Comparison of ENCODE assay signal across 15 mouse cellular contexts in genomic region chr10:76632630-76633029, GRCm38 (mm10). TPM values are rescaled to one million over a fixed set of nuclear protein-coding genes. Genes with fewer than 3 reads are reported as not detected.
DNase-seq lines count a peak whose midpoint lies in the region; ATAC-seq and TF ChIP-seq lines count a peak whose summit lies in the region.
"Had no signal": no experiment of that assay in that cellular context is flagged by ENCODE, and none has a peak within 500 bp of the region (broad histone marks: within the 10 kb centered on the region; RNA-seq: fewer than 3 reads in every experiment).

No protein-coding gene starts in this region.

- peak overlapping the region; percentile 79; the same call in 1 of the 2 replicates for H3K27ac ChIP-seq in lung, embryonic 15.5 days
- peak overlapping the region; percentile 93 for H3K27ac ChIP-seq in embryonic facial prominence, embryonic 15.5 days (replicated peaks)
- H3K27ac ChIP-seq in stomach, embryonic 16.5 days (ENCODE audit: low read length), result peak overlapping the region; percentile 37
- no peak overlapping the region for H3K27ac ChIP-seq in thymus, adult 2 months (ENCODE audit: control insufficient read depth, insufficient read depth, low read length)
- H3K27ac ChIP-seq: heart, embryonic 13.5 days; hindbrain, postnatal 0 days; neural tube, embryonic 13.5 days; stomach, embryonic 15.5 days had no signal

- no peaks in the 10 kb centered on the region for H3K9me3 ChIP-seq in lung, embryonic 15.5 days
- no peaks in the 10 kb centered on the region for H3K9me3 ChIP-seq in embryonic facial prominence, embryonic 15.5 days (replicated peaks)
- no peaks in the 10 kb centered on the region for H3K9me3 ChIP-seq in stomach, embryonic 16.5 days (replicated peaks; ENCODE audit: control insufficient read depth, low read length)
- H3K9me3 ChIP-seq: heart, embryonic 13.5 days; neural tube, embryonic 13.5 days; stomach, embryonic 15.5 days had no signal

- H3K4me1 ChIP-seq in lung, embryonic 15.5 days, result peaks cover 38% of the 10 kb centered on the region
- peaks cover 46% of the 10 kb centered on the region for H3K4me1 ChIP-seq in embryonic facial prominence, embryonic 15.5 days
- H3K4me1 ChIP-seq in stomach, embryonic 16.5 days (ENCODE audit: control insufficient read depth, insufficient read depth, low read length), result peaks cover 21% of the 10 kb centered on the region
- no peaks in the 10 kb centered on the region for H3K4me1 ChIP-seq in thymus, adult 2 months (replicated peaks; ENCODE audit: control insufficient read depth, insufficient read depth, low read length)
- H3K4me1 ChIP-seq: neural tube, embryonic 13.5 days had no signal

- no peak overlapping the region for H3K4me2 ChIP-seq in lung, embryonic 15.5 days
- no peak overlapping the region for H3K4me2 ChIP-seq in embryonic facial prominence, embryonic 15.5 days (replicated peaks)
- H3K4me2 ChIP-seq in stomach, embryonic 16.5 days (ENCODE audit: low read depth, low read length), result no peak overlapping the region
- H3K4me2 ChIP-seq: heart, embryonic 13.5 days; neural tube, embryonic 13.5 days; stomach, embryonic 15.5 days had no signal

- no peak for ATAC-seq in lung, embryonic 15.5 days (ENCODE audit: borderline replicate concordance, extremely low read depth, low FRiP score, low TSS enrichment)
- ATAC-seq in embryonic facial prominence, embryonic 15.5 days (ENCODE audit: insufficient number of reproducible peaks, low FRiP score, low TSS enrichment, low read depth), result peak; percentile 51; the same call in 1 of the 2 replicates
- ATAC-seq in stomach, embryonic 16.5 days (ENCODE audit: insufficient read depth, low FRiP score), result no peak
- ATAC-seq: hindbrain, postnatal 0 days; midbrain, embryonic 16.5 days had no signal

- intact Hi-C loops in left cerebral cortex, postnatal 14 days (cut with DNase I), result no loop called here

- no peak for TF ChIP-seq POLR2A in thymus, adult 2 months (IDR thresholded peaks at IDR 0.05; ENCODE audit: control insufficient read depth, extremely low read depth, insufficient read depth, low read length, poor library complexity)

- H3K4me3 ChIP-seq in lung, embryonic 15.5 days, result no peak overlapping the region
- no peak overlapping the region for H3K4me3 ChIP-seq in embryonic facial prominence, embryonic 15.5 days (replicated peaks)
- H3K4me3 ChIP-seq in stomach, embryonic 16.5 days (replicated peaks; ENCODE audit: low read length), result no peak overlapping the region
- H3K4me3 ChIP-seq in thymus, adult 2 months (ENCODE audit: control insufficient read depth, insufficient read depth, low read length), result no peak overlapping the region
- H3K4me3 ChIP-seq: heart, embryonic 13.5 days; neural tube, embryonic 13.5 days; stomach, embryonic 15.5 days had no signal

- DNase-seq in lung, postnatal 4 days, result no peak
- peak; percentile 41 to 50 for DNase-seq in left cerebral cortex, postnatal 14 days (ENCODE audit: low spot score in 2 of 2)
- DNase-seq in urinary bladder, adult 2 months (ENCODE audit: low spot score), result no peak
- no peak for DNase-seq in thymus, adult 2 months
- DNase-seq: adrenal gland, postnatal 10 days; kidney, postnatal 14 days; lung, postnatal 36 days had no signal

- no peak overlapping the region for H3K9ac ChIP-seq in lung, embryonic 15.5 days
- H3K9ac ChIP-seq in embryonic facial prominence, embryonic 15.5 days, result no peak overlapping the region
- no peak overlapping the region for H3K9ac ChIP-seq in stomach, embryonic 16.5 days (ENCODE audit: low read length)
- H3K9ac ChIP-seq: heart, embryonic 13.5 days; neural tube, embryonic 13.5 days; stomach, embryonic 15.5 days had no signal

- no peaks in the 10 kb centered on the region for H3K27me3 ChIP-seq in lung, embryonic 15.5 days
- no peaks in the 10 kb centered on the region for H3K27me3 ChIP-seq in embryonic facial prominence, embryonic 15.5 days
- H3K27me3 ChIP-seq in stomach, embryonic 16.5 days (ENCODE audit: control insufficient read depth, insufficient read depth, low read length), result no peaks in the 10 kb centered on the region
- no peaks in the 10 kb centered on the region for H3K27me3 ChIP-seq in thymus, adult 2 months (ENCODE audit: control insufficient read depth, insufficient read depth, low read length)
- H3K27me3 ChIP-seq: heart, embryonic 13.5 days; neural tube, embryonic 13.5 days; stomach, embryonic 15.5 days had no signal

- WGBS in lung, embryonic 15.5 days, result 56% methylated on average over 8 of the region's 8 CpGs
- 39% methylated on average over 8 of the region's 8 CpGs for WGBS in embryonic facial prominence, embryonic 15.5 days
- WGBS in stomach, embryonic 16.5 days, result 70% methylated on average over 8 of the region's 8 CpGs
- 85% methylated on average over 8 of the region's 8 CpGs for WGBS in thymus, adult 2 months

- no peak for TF ChIP-seq CTCF in thymus, adult 2 months (IDR thresholded peaks at IDR 0.05; ENCODE audit: borderline replicate concordance, control insufficient read depth, extremely low read depth, insufficient read depth, low read length, poor library complexity)

- H3K36me3 ChIP-seq in lung, embryonic 15.5 days, result no peaks in the 10 kb centered on the region
- H3K36me3 ChIP-seq in embryonic facial prominence, embryonic 15.5 days, result no peaks in the 10 kb centered on the region
- no peaks in the 10 kb centered on the region for H3K36me3 ChIP-seq in stomach, embryonic 16.5 days (ENCODE audit: control insufficient read depth, insufficient read depth, low read length)
- no peaks in the 10 kb centered on the region for H3K36me3 ChIP-seq in thymus, adult 2 months (ENCODE audit: control insufficient read depth, insufficient read depth, low read length)
- H3K36me3 ChIP-seq: heart, embryonic 13.5 days; neural tube, embryonic 13.5 days; stomach, embryonic 15.5 days had no signal

RNA-seq across cellular contexts. Expression of gene Col6a2, which starts 9.2 kb away (rescaled TPM):
- 287 and 298 TPM in 2 replicates for polyA plus RNA-seq in lung, embryonic 15.5 days (2015; fragmentation: Nextera tagmentation; extraction: Ambion mirVana)
- polyA plus RNA-seq in embryonic facial prominence, embryonic 15.5 days (2015; fragmentation: Nextera tagmentation; extraction: Ambion mirVana), result 390 and 438 TPM in 2 replicates
- 10 to 100 TPM; 15.6 to 16.4 TPM for total RNA-seq in left cerebral cortex, postnatal 14 days (2021)
- 263 and 287 TPM in 2 replicates for polyA plus RNA-seq in stomach, embryonic 16.5 days (2015; fragmentation: Nextera tagmentation; extraction: Ambion mirVana)
- polyA plus RNA-seq in urinary bladder, adult 2 months (2012; rRNA removed), result 239 and 336 TPM in 2 replicates
- 43.7 and 47.2 TPM in 2 replicates for polyA plus RNA-seq in thymus, adult 2 months (2012; rRNA removed)

RNA-seq across cellular contexts. Expression of gene Ftcd, which starts 57.2 kb away (rescaled TPM):
- 0.59 TPM in 1 of 2 replicates, not detected in the other for polyA plus RNA-seq in lung, embryonic 15.5 days (2015; fragmentation: Nextera tagmentation; extraction: Ambion mirVana)
- polyA plus RNA-seq in embryonic facial prominence, embryonic 15.5 days (2015; fragmentation: Nextera tagmentation; extraction: Ambion mirVana), result 0.14 TPM in 1 of 2 replicates, not detected in the other
- not detected for total RNA-seq in left cerebral cortex, postnatal 14 days (2021)
- 1.8 and 2.4 TPM in 2 replicates for polyA plus RNA-seq in stomach, embryonic 16.5 days (2015; fragmentation: Nextera tagmentation; extraction: Ambion mirVana)
- 0.03 TPM in 1 of 2 replicates, not detected in the other for polyA plus RNA-seq in urinary bladder, adult 2 months (2012; rRNA removed)
- 0.03 and 0.83 TPM in 2 replicates for polyA plus RNA-seq in thymus, adult 2 months (2012; rRNA removed)
- total RNA-seq: hindbrain, postnatal 0 days had no signal
- polyA plus RNA-seq: hindbrain, postnatal 0 days; neural tube, embryonic 13.5 days had no signal

Comparison
In these comparisons a context has a peak if more than half of its experiments do, and no peak if none do; other contexts are left out.
1. DNase-seq: peak in left cerebral cortex, postnatal 14 days (2 of 2); none in lung, postnatal 4 days (0 of 2), urinary bladder, adult 2 months (single experiment) and thymus, adult 2 months (single experiment).